15 mouse cellular contexts compared by ENCODE assay signal in genomic region chr11:106692890-106693289, GRCm38 (mm10). TPM values are rescaled to one million over a fixed set of nuclear protein-coding genes. Genes with fewer than 3 reads are reported as not detected.
DNase-seq lines count a peak whose midpoint lies in the region.
"Had no signal": no experiment of that assay in that cellular context is flagged by ENCODE, and none has a peak within 500 bp of the region (broad histone marks: within the 10 kb centered on the region; RNA-seq: fewer than 3 reads in every experiment).

No protein-coding gene starts in this region.

- intact Hi-C loops in left cerebral cortex, postnatal 14 days (cut with DNase I), result no loop called here

- peak; percentile 68 for DNase-seq in testis, postnatal 14 days (ENCODE audit: low spot score)
- DNase-seq in testis, postnatal 10 days (ENCODE audit: low spot score), result no peak
- peak; percentile 85 for DNase-seq in R1 (ENCODE audit: low read depth, low spot score)
- DNase-seq in left cerebral cortex, postnatal 14 days (ENCODE audit: low spot score in 2 of 2), result no peak
- DNase-seq in layer of hippocampus, adult 18-20 months (ENCODE audit: low spot score in 2 of 2), result no peak
- DNase-seq: adrenal gland, adult 8-10 months; adrenal gland, postnatal 14 days; adrenal gland, postnatal 36 days; B cell, adult 2 months; cerebellum, adult 11-12 months; cerebellum, adult 2 months; cerebellum, adult 9-10 months; cerebellum, postnatal 10 days; cerebellum, postnatal 25 days; forebrain, postnatal 0 days had no signal

RNA-seq across cellular contexts. Expression of gene Pecam1, which starts 57.5 kb away (rescaled TPM):
- 10 to 100 TPM; 19.2 to 21.7 TPM for total RNA-seq in left cerebral cortex, postnatal 14 days (2021)
- 10 to 100 TPM; 14.3 to 15.8 TPM for total RNA-seq in layer of hippocampus, adult 18-20 months (2021)

RNA-seq across cellular contexts. Expression of gene Milr1, which starts 58.1 kb away (rescaled TPM):
- total RNA-seq in left cerebral cortex, postnatal 14 days (2021), result under 1 TPM in 1 of 2 experiments, not detected in 1; 0.21 TPM
- total RNA-seq in layer of hippocampus, adult 18-20 months (2021), result under 1 TPM in 1 of 2 experiments, not detected in 1; 0.20 TPM
- total RNA-seq: forebrain, postnatal 0 days had no signal

Comparison
In these comparisons a context has a peak if more than half of its experiments do, and no peak if none do; other contexts are left out.
1. DNase-seq: peak in testis, postnatal 14 days (single experiment) and R1 (single experiment); none in testis, postnatal 10 days (single experiment), left cerebral cortex, postnatal 14 days (0 of 2) and layer of hippocampus, adult 18-20 months (0 of 2).